Mouse (Mus musculus): ENCODE measurements around the gene Tbx6. TPM values are rescaled to one million over a fixed set of nuclear protein-coding genes. Genes with fewer than 3 reads are reported as not detected.

The Tbx6 gene
- polyA plus RNA-seq, 1 experiment from 2014 or later = 0.56 TPM

GRCm38 (mm10) chr7:126798127-126799049 lies 17.1 kb downstream of the Tbx6 start:
- Histone ChIP-seq H3K9ac (peak overlapping the region; percentile 89), H3K27me3 (no peaks in the 10 kb centered on the region), H3K36me3 (replicated peaks) (peaks cover 56% of the 10 kb centered on the region), H3K27ac (peak overlapping the region; percentile 96), H3K9me3 (no peaks in the 10 kb centered on the region), H3K4me1 (peaks cover 42% of the 10 kb centered on the region), H3K4me2 (peak overlapping the region; percentile 78), H3K4me3 (replicated peaks) (peak overlapping the region; percentile 79)
- ATAC-seq (ENCODE audit: low FRiP score) = no peak
- WGBS = under 1% methylated on average over 40 of the region's 40 CpGs

GRCm38 (mm10) chr7:126799050-126799467 lies 17.8 kb downstream of the Tbx6 start:
- Histone ChIP-seq H3K27ac (peak overlapping the region; percentile 96), H3K27me3 (no peaks in the 10 kb centered on the region), H3K4me1 (peaks cover 42% of the 10 kb centered on the region), H3K4me3 (replicated peaks) (peak overlapping the region; percentile 79), H3K36me3 (replicated peaks) (peaks cover 61% of the 10 kb centered on the region), H3K4me2 (peak overlapping the region; percentile 78), H3K9ac (peak overlapping the region; percentile 89), H3K9me3 (no peaks in the 10 kb centered on the region)
- ATAC-seq (ENCODE audit: low FRiP score) = peak; percentile 96
- WGBS = under 1% methylated on average over 33 of the region's 36 CpGs

GRCm38 (mm10) chr7:126799468-126800268 lies 18.4 kb downstream of the Tbx6 start:
- peaks cover 42% of the 10 kb centered on the region for H3K4me1 ChIP-seq
- H3K36me3 ChIP-seq (replicated peaks) = peaks cover 64% of the 10 kb centered on the region
- no peaks in the 10 kb centered on the region for H3K27me3 ChIP-seq
- H3K4me2 ChIP-seq = peak overlapping the region; percentile 78
- ATAC-seq (ENCODE audit: low FRiP score) = peak; percentile 89
- H3K9me3 ChIP-seq = no peaks in the 10 kb centered on the region
- peak overlapping the region; percentile 89 for H3K9ac ChIP-seq
- peak overlapping the region; percentile 79 for H3K4me3 ChIP-seq (replicated peaks)
- H3K27ac ChIP-seq = peak overlapping the region; percentile 96
- under 1% methylated on average over 38 of the region's 38 CpGs for WGBS

- 26% methylated on average over 5 of the region's 5 CpGs for WGBS
- peaks cover 64% of the 10 kb centered on the region for H3K36me3 ChIP-seq (replicated peaks)
Measured at GRCm38 (mm10) chr7:126800269-126801056, 19.2 kb downstream of the Tbx6 start.

GRCm38 (mm10) chr7:126801057-126801422 lies 19.8 kb downstream of the Tbx6 start:
- H3K4me3 ChIP-seq (replicated peaks) = no peak overlapping the region
- WGBS = 94% methylated on average over 16 of the region's 16 CpGs
- H3K4me2 ChIP-seq = no peak overlapping the region
- H3K27me3 ChIP-seq = no peaks in the 10 kb centered on the region
- no peak overlapping the region for H3K27ac ChIP-seq
- no peaks in the 10 kb centered on the region for H3K9me3 ChIP-seq
- peaks cover 61% of the 10 kb centered on the region for H3K36me3 ChIP-seq (replicated peaks)
- no peak for ATAC-seq (ENCODE audit: low FRiP score)
- 0 out of 2 replicates have a peak overlapping the region, but pooled peaks have one; percentile 89 for H3K9ac ChIP-seq
- H3K4me1 ChIP-seq = peaks cover 40% of the 10 kb centered on the region

More at GRCm38 (mm10) chr7:126800269-126801056, 19.2 kb downstream of the Tbx6 start:
- Histone ChIP-seq H3K9ac (peak overlapping the region; percentile 89), H3K27ac (peak overlapping the region; percentile 96), H3K4me1 (peaks cover 42% of the 10 kb centered on the region), H3K9me3 (no peaks in the 10 kb centered on the region), H3K4me2 (peak overlapping the region; percentile 78), H3K4me3 (replicated peaks) (peak overlapping the region; percentile 79), H3K27me3 (no peaks in the 10 kb centered on the region)
- no peak for ATAC-seq (ENCODE audit: low FRiP score)

GRCm38 (mm10) chr7:126802134-126802889 lies 21.0 kb downstream of the Tbx6 start:
- peaks cover 31% of the 10 kb centered on the region for H3K4me1 ChIP-seq
- H3K4me2 ChIP-seq = no peak overlapping the region
- H3K27me3 ChIP-seq = no peaks in the 10 kb centered on the region
- H3K4me3 ChIP-seq (replicated peaks) = no peak overlapping the region
- WGBS = 87% methylated on average over 11 of the region's 11 CpGs
- peaks cover 54% of the 10 kb centered on the region for H3K36me3 ChIP-seq (replicated peaks)
- ATAC-seq (ENCODE audit: low FRiP score) = no peak
- no peak overlapping the region for H3K27ac ChIP-seq
- no peak overlapping the region for H3K9ac ChIP-seq
- no peaks in the 10 kb centered on the region for H3K9me3 ChIP-seq

GRCm38 (mm10) chr7:126803181-126803580 lies 21.9 kb downstream of the Tbx6 start:
- Histone ChIP-seq H3K36me3 (replicated peaks) (peaks cover 52% of the 10 kb centered on the region), H3K27me3 (no peaks in the 10 kb centered on the region), H3K9ac (no peak overlapping the region), H3K9me3 (no peaks in the 10 kb centered on the region), H3K4me1 (peaks cover 31% of the 10 kb centered on the region), H3K4me3 (replicated peaks) (no peak overlapping the region), H3K4me2 (no peak overlapping the region), H3K27ac (no peak overlapping the region)
- no peak for ATAC-seq (ENCODE audit: low FRiP score)
- WGBS = 88% methylated on average over 6 of the region's 6 CpGs

GRCm38 (mm10) chr7:126803751-126804150 lies 22.5 kb downstream of the Tbx6 start:
- peaks cover 34% of the 10 kb centered on the region for H3K4me1 ChIP-seq
- H3K9ac ChIP-seq = no peak overlapping the region
- no peaks in the 10 kb centered on the region for H3K27me3 ChIP-seq
- no peaks in the 10 kb centered on the region for H3K9me3 ChIP-seq
- no peak for ATAC-seq (ENCODE audit: low FRiP score)
- H3K4me3 ChIP-seq (replicated peaks) = no peak overlapping the region
- H3K4me2 ChIP-seq = no peak overlapping the region
- H3K36me3 ChIP-seq (replicated peaks) = peaks cover 52% of the 10 kb centered on the region
- H3K27ac ChIP-seq = no peak overlapping the region

GRCm38 (mm10) chr7:126806956-126807355 lies 25.7 kb downstream of the Tbx6 start:
- Histone ChIP-seq H3K9ac (no peak overlapping the region), H3K4me3 (replicated peaks) (no peak overlapping the region; the same call in 1 of the 2 replicates), H3K4me2 (no peak overlapping the region), H3K27ac (no peak overlapping the region), H3K27me3 (no peaks in the 10 kb centered on the region), H3K4me1 (peaks cover 26% of the 10 kb centered on the region), H3K36me3 (replicated peaks) (peaks cover 41% of the 10 kb centered on the region), H3K9me3 (no peaks in the 10 kb centered on the region)
- WGBS = 86% methylated on average over 6 of the region's 6 CpGs
- no peak for ATAC-seq (ENCODE audit: low FRiP score)

- peak overlapping the region; percentile 85; the same call in 1 of the 2 replicates for H3K27ac ChIP-seq
- peak overlapping the region; percentile 72 for H3K4me3 ChIP-seq (replicated peaks)
- peaks cover 36% of the 10 kb centered on the region for H3K36me3 ChIP-seq (replicated peaks)
- no peak for ATAC-seq (ENCODE audit: low FRiP score)
- H3K9ac ChIP-seq = peak overlapping the region; percentile 77
- peaks cover 26% of the 10 kb centered on the region for H3K4me1 ChIP-seq
- H3K27me3 ChIP-seq = no peaks in the 10 kb centered on the region
- peak overlapping the region; percentile 81 for H3K4me2 ChIP-seq
- H3K9me3 ChIP-seq = no peaks in the 10 kb centered on the region
- 85% methylated on average over 4 of the region's 4 CpGs for WGBS
Measured at GRCm38 (mm10) chr7:126807405-126807804, 26.1 kb downstream of the Tbx6 start.

Data from forebrain, embryonic 12.5 days (tissue).